ENCODE assay signal across 8 mouse cellular contexts in the genomic region with DNA sequence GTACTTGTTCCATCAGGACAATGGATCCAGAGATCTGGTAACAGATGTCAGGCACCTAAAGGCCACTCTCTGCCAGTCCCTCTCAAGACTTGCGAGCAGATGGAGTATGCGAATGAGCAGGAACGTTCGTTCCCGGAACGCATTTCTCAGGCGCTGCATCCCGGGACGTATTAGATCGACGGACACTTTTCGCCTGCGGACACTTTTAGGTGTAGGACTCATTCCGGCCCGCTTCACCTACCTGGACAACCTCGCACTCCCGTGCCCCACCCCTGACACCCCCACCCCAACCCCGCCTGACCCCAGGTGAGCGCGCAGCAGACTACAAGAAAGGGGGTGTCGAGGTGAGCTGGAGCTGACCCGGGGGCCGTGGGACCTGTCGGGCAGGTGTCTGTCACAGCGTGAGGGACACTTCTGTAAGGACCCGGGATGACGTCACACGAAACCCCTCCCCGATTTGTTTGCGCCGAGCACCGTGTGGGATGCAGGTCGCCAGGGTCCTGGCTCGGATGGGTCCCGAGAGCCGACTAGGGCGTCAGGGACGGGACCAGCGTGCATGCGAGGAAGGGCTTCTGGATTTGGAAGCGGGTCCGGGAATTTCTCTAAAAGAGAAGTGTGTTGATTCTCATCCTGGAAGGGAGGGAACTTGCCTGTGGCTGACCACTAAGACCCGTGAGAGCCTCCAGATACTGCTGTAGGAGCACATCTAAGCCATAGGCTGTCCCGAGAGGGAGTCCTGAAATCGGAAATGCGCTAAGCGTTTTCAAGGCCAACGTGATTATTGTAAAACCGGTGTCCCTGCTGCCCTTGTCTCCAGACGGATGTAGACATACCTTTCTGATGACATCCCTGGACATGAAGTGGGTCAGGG. TPM values are rescaled to one million over a fixed set of nuclear protein-coding genes. Genes with fewer than 3 reads are reported as not detected.
DNase-seq lines count a peak whose midpoint lies in the region; ATAC-seq and TF ChIP-seq lines count a peak whose summit lies in the region.

A gene (plus strand): TSS at position 202 of the 871 bp plus-strand sequence.

- H3K4me2 ChIP-seq in heart, embryonic 11.5 days = peak within 1 kb of the TSS; percentile 61
- H3K4me2 ChIP-seq in kidney, embryonic 15.5 days = peak within 1 kb of the TSS; percentile 81
- H3K4me2 ChIP-seq in liver, embryonic 11.5 days = peak within 1 kb of the TSS; percentile 69
- peak within 1 kb of the TSS; percentile 66 for H3K4me2 ChIP-seq in stomach, postnatal 0 days (replicated peaks; ENCODE audit: low read depth)

- H3K27me3 ChIP-seq in erythroblast, embryonic 14.5 days (ENCODE audit: control insufficient read depth) = peaks cover 50% of the 10 kb centered on the region
- H3K27me3 ChIP-seq in heart, embryonic 11.5 days (ENCODE audit: control insufficient read depth, insufficient read depth, low read length) = peaks cover 10% of the 10 kb centered on the region; the same call in 1 of the 2 replicates
- peaks cover 13% of the 10 kb centered on the region for H3K27me3 ChIP-seq in kidney, embryonic 15.5 days
- 0 out of 2 replicates have a peak, but pooled peaks cover 3% of the 10 kb centered on the region for H3K27me3 ChIP-seq in liver, embryonic 11.5 days (replicated peaks; ENCODE audit: control insufficient read depth, insufficient read depth, low read length)
- no peaks in the 10 kb centered on the region for H3K27me3 ChIP-seq in stomach, postnatal 0 days (ENCODE audit: control insufficient read depth, insufficient read depth, low read length)

- H3K4me3 ChIP-seq in bone marrow macrophage, adult 2 months (ENCODE audit: insufficient read depth, low read length) = peak within 1 kb of the TSS; percentile 75
- H3K4me3 ChIP-seq in erythroblast, embryonic 14.5 days (replicated peaks) = peak within 1 kb of the TSS; percentile 85
- peak within 1 kb of the TSS; percentile 72 for H3K4me3 ChIP-seq in heart, embryonic 11.5 days (ENCODE audit: low read depth, low read length)
- H3K4me3 ChIP-seq in kidney, embryonic 15.5 days (replicated peaks) = peak within 1 kb of the TSS; percentile 76
- peak within 1 kb of the TSS; percentile 82 for H3K4me3 ChIP-seq in liver, embryonic 11.5 days (ENCODE audit: low read depth, low read length)
- H3K4me3 ChIP-seq in stomach, postnatal 0 days (ENCODE audit: low read depth, low read length) = peak within 1 kb of the TSS; percentile 73

- TF ChIP-seq EP300 in stomach, postnatal 0 days (optimal IDR thresholded peaks at IDR 0.05) = no peak

- H3K27ac ChIP-seq in bone marrow macrophage, adult 2 months (ENCODE audit: insufficient read depth, low read depth, low read length) = no peak within 1 kb of the TSS
- no peak within 1 kb of the TSS for H3K27ac ChIP-seq in heart, embryonic 11.5 days (ENCODE audit: low read depth, low read length)
- H3K27ac ChIP-seq in kidney, embryonic 15.5 days = no peak within 1 kb of the TSS
- H3K27ac ChIP-seq in liver, embryonic 11.5 days (ENCODE audit: low read depth, low read length) = no peak within 1 kb of the TSS
- no peak within 1 kb of the TSS for H3K27ac ChIP-seq in stomach, postnatal 0 days (replicated peaks)

- DNase-seq in liver, embryonic 11.5 days (ENCODE audit: low spot score) = peak; percentile 78
- peak; percentile 64 to 69 for DNase-seq in natural killer cell, adult 2 months (ENCODE audit: low spot score in 2 of 2)
- DNase-seq in stomach, postnatal 0 days (ENCODE audit: low spot score) = peak; percentile 72

- H3K36me3 ChIP-seq in erythroblast, embryonic 14.5 days (ENCODE audit: control insufficient read depth) = peaks cover 8% of the 10 kb centered on the region
- no peaks in the 10 kb centered on the region for H3K36me3 ChIP-seq in heart, embryonic 11.5 days (ENCODE audit: control insufficient read depth, insufficient read depth, low read length)
- peaks cover 2% of the 10 kb centered on the region; the same call in 1 of the 2 replicates for H3K36me3 ChIP-seq in kidney, embryonic 15.5 days
- no peaks in the 10 kb centered on the region for H3K36me3 ChIP-seq in liver, embryonic 11.5 days (ENCODE audit: control insufficient read depth, insufficient read depth, low read length)
- no peaks in the 10 kb centered on the region for H3K36me3 ChIP-seq in stomach, postnatal 0 days (ENCODE audit: control insufficient read depth, insufficient read depth, low read length)

- no peak for TF ChIP-seq CTCF in bone marrow macrophage, adult 2 months (IDR thresholded peaks at IDR 0.05; ENCODE audit: low read depth, low read length)
- no peak for TF ChIP-seq CTCF in stomach, postnatal 0 days (IDR thresholded peaks at IDR 0.05; ENCODE audit: low read depth)

- no peak for TF ChIP-seq POLR2A in bone marrow macrophage, adult 2 months (IDR thresholded peaks at IDR 0.05; ENCODE audit: borderline replicate concordance, low read depth, low read length)

- peak within 1 kb of the TSS; percentile 82 for H3K9ac ChIP-seq in heart, embryonic 11.5 days (ENCODE audit: low read depth, low read length)
- H3K9ac ChIP-seq in kidney, embryonic 15.5 days = peak within 1 kb of the TSS; percentile 87
- H3K9ac ChIP-seq in liver, embryonic 11.5 days (ENCODE audit: low read depth, low read length) = peak within 1 kb of the TSS; percentile 85
- peak within 1 kb of the TSS; percentile 89 for H3K9ac ChIP-seq in stomach, postnatal 0 days (ENCODE audit: low read length)

- ATAC-seq in CD4-positive, CD25-positive, alpha-beta regulatory T cell, adult 4 months = peak; percentile 51
- peak; percentile 50; the same call in 1 of the 2 replicates for ATAC-seq in heart, embryonic 11.5 days (replicated peaks; ENCODE audit: insufficient number of reproducible peaks, low FRiP score, low TSS enrichment)
- peak; percentile 70 for ATAC-seq in kidney, embryonic 15.5 days (replicated peaks; ENCODE audit: low FRiP score)
- ATAC-seq in liver, embryonic 11.5 days (replicated peaks; ENCODE audit: low FRiP score) = peak; percentile 69
- peak; percentile 72 for ATAC-seq in stomach, postnatal 0 days (ENCODE audit: low FRiP score, low TSS enrichment)

- H3K4me1 ChIP-seq in bone marrow macrophage, adult 2 months (ENCODE audit: control insufficient read depth, insufficient read depth, low read length) = peaks cover 3% of the 10 kb centered on the region
- peaks cover 57% of the 10 kb centered on the region for H3K4me1 ChIP-seq in erythroblast, embryonic 14.5 days (ENCODE audit: control insufficient read depth)
- H3K4me1 ChIP-seq in heart, embryonic 11.5 days (ENCODE audit: control insufficient read depth, insufficient read depth, low read length) = 0 out of 2 replicates have a peak, but pooled peaks cover 2% of the 10 kb centered on the region
- H3K4me1 ChIP-seq in kidney, embryonic 15.5 days = peaks cover 12% of the 10 kb centered on the region
- peaks cover 3% of the 10 kb centered on the region for H3K4me1 ChIP-seq in liver, embryonic 11.5 days (replicated peaks; ENCODE audit: control insufficient read depth, insufficient read depth, low read length)
- H3K4me1 ChIP-seq in stomach, postnatal 0 days (replicated peaks; ENCODE audit: control insufficient read depth, insufficient read depth) = peaks cover 3% of the 10 kb centered on the region; the same call in 1 of the 2 replicates

- 2% methylated on average over 50 of the region's 50 CpGs for whole genome bisulfite sequencing in heart, embryonic 11.5 days (ENCODE audit: insufficient replicate concordance)
- 2% methylated on average over 50 of the region's 50 CpGs for WGBS in kidney, embryonic 15.5 days
- WGBS in liver, embryonic 11.5 days = 2% methylated on average over 50 of the region's 50 CpGs
- WGBS in stomach, postnatal 0 days = 2% methylated on average over 50 of the region's 50 CpGs

- H3K9me3 ChIP-seq in erythroblast, embryonic 14.5 days (ENCODE audit: control insufficient read depth, low read length) = no peaks in the 10 kb centered on the region
- no peaks in the 10 kb centered on the region for H3K9me3 ChIP-seq in heart, embryonic 11.5 days (replicated peaks; ENCODE audit: control insufficient read depth, low read length)
- no peaks in the 10 kb centered on the region for H3K9me3 ChIP-seq in kidney, embryonic 15.5 days (replicated peaks)
- H3K9me3 ChIP-seq in liver, embryonic 11.5 days (ENCODE audit: control insufficient read depth, low read length) = no peaks in the 10 kb centered on the region
- H3K9me3 ChIP-seq in stomach, postnatal 0 days (ENCODE audit: control insufficient read depth, low read length) = no peaks in the 10 kb centered on the region

RNA-seq across cellular contexts. Expression of the gene that starts here (rescaled TPM):
- 1 to 10 TPM; 4.9 to 8.2 TPM for polyA plus RNA-seq in CD4-positive, CD25-positive, alpha-beta regulatory T cell, adult 4 months (2017; shearing (Covaris generic))
- polyA plus RNA-seq in bone marrow macrophage, adult 2 months (2012; ENCODE audit: insufficient read depth, insufficient read length, missing spikeins) = 6.5 and 7.4 TPM in 2 replicates
- polyA plus RNA-seq in erythroblast, embryonic 14.5 days (2012) = 2.5 and 2.8 TPM in 2 replicates
- polyA plus RNA-seq in heart, embryonic 11.5 days (2014; fragmentation: Nextera tagmentation; extraction: Ambion mirVana) = 15.4 and 17.5 TPM in 2 replicates
- 18.1 and 21.0 TPM in 2 replicates for polyA plus RNA-seq in kidney, embryonic 15.5 days (2015; fragmentation: Nextera tagmentation; extraction: Ambion mirVana)
- 16.6 and 18.8 TPM in 2 replicates for polyA plus RNA-seq in liver, embryonic 11.5 days (2014; fragmentation: Nextera tagmentation; extraction: Ambion mirVana)
- polyA plus RNA-seq in stomach, postnatal 0 days (2015; fragmentation: Nextera tagmentation; extraction: Ambion mirVana) = 14.7 and 15.4 TPM in 2 replicates
